Mouse (Mus musculus) left cerebral cortex, postnatal 36 days (tissue): ENCODE data around the gene Eif3a. TPM values are rescaled to one million over a fixed set of nuclear protein-coding genes. Genes with fewer than 3 reads are reported as not detected.

Experiments used
- DNase-seq, 2 experiments: peaks; one replicate each; pipeline ENCODE4 v3.0.0; 2021 to 2022; ENCODE audit warnings: low spot score in 2 of 2, mixed read lengths in 1 of 2
- intact Hi-C: fragments of 180-260 bp; cut with DNase I; formaldehyde crosslinking; loops from one replicate; pipeline ENCODE4 v1.15.1; 2025
- total RNA-seq, 2 experiments: library from RNA; stranded (reverse); gene quantifications; 2 replicates each; pipeline ENCODE4 v1.2.3; 2021

Gene Eif3a
- total RNA-seq = 100 to 1,000 TPM in 1 of 2 experiments, 10 to 100 TPM in 1; 78.5 to 102 TPM

GRCm38 (mm10) chr19:60790551-60791161 lies at the start of gene Eif3a:
Gene Eif3a (minus strand): TSS chr19:60790658.
- DNase-seq = peak; percentile 93 to 96
- intact Hi-C loops = loop anchor here (2.0 kb wide), 1 partner anchor 20 kb away; the partner anchor contains the start of gene Fam45a

DNA sequence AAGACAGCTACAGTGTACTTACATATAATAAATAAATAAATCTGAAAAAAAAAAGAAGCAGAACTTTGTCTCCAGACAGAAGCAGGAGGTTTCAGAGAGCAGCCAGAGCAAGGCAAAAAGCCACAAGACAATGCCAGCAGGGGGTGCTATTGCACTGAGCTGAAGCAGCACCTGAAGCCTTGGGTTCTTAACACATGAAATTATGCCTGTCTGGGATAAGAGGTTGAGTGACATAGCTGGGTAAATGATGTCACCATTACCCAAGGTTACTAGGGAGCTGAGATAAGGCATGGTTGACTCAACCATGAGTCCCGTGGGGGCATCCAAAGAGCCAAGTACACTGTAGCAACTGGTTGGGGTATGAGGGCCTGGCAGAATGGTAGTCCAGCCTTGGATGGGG lies 47.3 kb upstream of the Eif3a start:
- DNase-seq = peak; percentile 34 to 35
- intact Hi-C loops = loop anchor here (10.0 kb wide), 1 partner anchor 63 kb away; no protein-coding TSS in a partner anchor

DNA sequence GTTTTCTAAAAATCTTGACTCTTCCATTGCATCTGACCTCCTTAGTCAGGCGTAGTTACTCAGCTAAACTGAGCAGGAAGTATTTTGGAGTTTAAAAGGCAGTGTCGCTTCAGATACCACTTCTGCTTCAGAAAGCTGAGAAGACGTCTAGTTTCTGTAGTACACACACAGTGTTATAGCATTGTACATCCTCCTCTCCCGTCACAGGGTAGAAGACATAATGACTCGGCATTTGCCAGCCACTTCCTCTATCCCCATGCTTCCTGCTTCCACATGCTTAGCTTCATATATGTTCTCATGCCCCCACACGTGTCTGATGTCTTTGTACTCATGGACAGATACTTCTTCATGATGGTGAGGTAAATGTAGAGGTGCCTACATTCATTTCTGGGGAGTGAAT lies 28.2 kb upstream of the Eif3a start:
- intact Hi-C loops = no loop called here

GRCm38 (mm10) chr19:60813133-60813532 lies 22.7 kb upstream of the Eif3a start:
- intact Hi-C loops = no loop called here
- DNase-seq = no peak

More for the DNA sequence above, 28.2 kb upstream of the Eif3a start:
- DNase-seq = no peak

DNA sequence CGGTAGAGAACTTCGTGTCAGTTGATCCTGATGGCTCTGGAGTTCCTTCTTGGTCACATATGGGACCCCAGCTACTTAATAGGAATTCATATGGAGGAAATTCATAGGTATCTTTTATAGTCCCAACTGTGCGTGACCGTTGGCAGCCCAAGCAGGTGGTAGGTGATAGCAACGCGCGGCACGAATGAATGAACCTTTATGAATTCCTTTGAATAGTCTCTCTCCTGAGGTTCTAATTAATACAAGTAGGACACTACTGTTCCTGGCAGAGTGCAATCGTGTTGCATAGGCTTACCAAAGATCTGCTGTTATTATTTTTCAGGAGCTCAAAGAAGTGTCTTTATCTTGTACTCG lies 21.6 kb upstream of the Eif3a start:
- intact Hi-C loops = no loop called here
- DNase-seq = no peak

- intact Hi-C loops = loop anchor here (2.0 kb wide), 1 partner anchor 21 kb away; the partner anchor contains the start of gene Eif3a
- peak; percentile 90 for DNase-seq
Observed at GRCm38 (mm10) chr19:60811098-60812035, 20.9 kb upstream of the Eif3a start, which contains the start of gene Fam45a. Gene Fam45a (plus strand): TSS chr19:60811585.

DNA sequence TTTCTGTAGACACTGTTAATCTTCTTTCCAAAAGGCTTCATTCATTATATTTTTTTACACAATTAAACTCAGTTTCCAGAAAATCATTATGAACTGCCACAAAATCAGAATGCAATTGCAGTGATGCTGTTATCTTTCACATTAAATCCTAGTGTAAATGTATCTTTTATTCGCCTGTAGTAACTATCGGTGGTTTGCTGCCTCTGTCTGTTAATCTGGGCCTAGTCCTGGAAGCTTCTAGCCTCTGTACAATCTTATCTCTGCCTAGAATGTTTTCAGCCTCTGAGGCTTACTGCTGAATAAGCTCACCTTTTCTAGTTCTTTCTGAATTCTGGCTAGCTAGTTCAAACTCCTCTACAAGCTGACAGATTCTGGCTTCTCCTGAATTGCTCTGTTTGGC lies 19.5 kb upstream of the Eif3a start:
- intact Hi-C loops = loop anchor here (2.0 kb wide), 1 partner anchor 19 kb away; the partner anchor contains the start of gene Eif3a
- DNase-seq = no peak

- no peak for DNase-seq
- intact Hi-C loops = no loop called here
Observed at GRCm38 (mm10) chr19:60804903-60805302, 14.4 kb upstream of the Eif3a start.

DNA sequence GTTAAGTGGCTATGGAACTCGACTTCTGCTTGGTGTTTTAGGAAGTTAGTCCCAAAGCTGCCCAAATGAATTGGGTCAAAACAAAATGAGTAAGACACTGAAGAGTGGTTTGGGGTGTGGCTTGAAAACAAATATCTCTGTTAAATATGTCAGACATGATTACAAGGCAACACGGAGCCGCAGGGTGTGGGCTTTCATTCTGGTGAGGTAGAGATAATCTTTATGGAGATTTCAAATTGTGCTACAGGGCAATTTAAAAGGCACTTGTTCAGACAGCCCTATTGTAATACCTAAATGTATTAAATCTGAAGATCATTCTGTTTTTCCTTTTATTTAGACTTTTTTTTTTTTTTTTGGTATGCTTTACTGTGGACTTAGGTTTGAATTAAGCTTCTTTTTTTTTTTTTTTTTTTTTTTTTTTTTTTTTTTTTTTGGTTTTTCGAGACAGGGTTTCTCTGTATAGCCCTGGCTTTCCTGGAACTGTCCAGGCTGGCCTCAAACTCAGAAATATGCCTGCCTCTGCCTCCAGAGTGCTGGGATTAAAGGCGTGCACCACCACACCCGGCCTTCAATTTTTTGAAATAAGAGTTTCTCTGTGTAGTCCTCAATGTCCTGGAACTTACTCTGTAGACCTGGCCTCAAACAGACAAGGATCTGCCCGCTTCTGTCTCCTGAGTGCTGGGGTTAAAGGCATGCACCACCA lies 9.6 kb upstream of the Eif3a start:
- DNase-seq = no peak
- intact Hi-C loops = no loop called here

GRCm38 (mm10) chr19:60797415-60797814 lies 7.0 kb upstream of the Eif3a start:
- intact Hi-C loops = no loop called here
- DNase-seq = no peak

DNA sequence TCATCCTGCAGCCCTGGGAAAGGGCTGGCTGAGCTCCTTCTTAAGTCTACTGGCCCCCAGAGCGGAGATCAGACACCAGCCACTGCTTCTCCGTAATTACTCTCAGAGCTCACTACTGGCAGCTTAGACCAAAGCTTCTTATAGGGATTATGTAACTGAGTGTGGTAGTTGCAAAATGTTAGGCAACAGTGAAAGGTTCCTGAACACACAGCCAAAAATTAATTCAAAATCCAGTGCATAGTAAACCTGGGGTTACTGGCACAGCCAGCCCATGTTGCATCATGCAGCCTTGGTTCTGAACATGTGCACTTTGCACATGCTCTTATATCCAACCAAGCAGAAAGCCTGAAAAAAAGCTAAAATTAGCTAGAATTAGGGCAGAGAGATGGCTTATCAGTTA lies 4.8 kb upstream of the Eif3a start:
- intact Hi-C loops = no loop called here
- DNase-seq = no peak

GRCm38 (mm10) chr19:60793170-60793707 lies 2.8 kb upstream of the Eif3a start:
- no peak for DNase-seq
- intact Hi-C loops = no loop called here

GRCm38 (mm10) chr19:60791164-60791563 lies 706 bp upstream of the Eif3a start:
- DNase-seq = no peak
- intact Hi-C loops = loop anchor here (2.0 kb wide), 1 partner anchor 20 kb away; the partner anchor contains the start of gene Fam45a

DNA sequence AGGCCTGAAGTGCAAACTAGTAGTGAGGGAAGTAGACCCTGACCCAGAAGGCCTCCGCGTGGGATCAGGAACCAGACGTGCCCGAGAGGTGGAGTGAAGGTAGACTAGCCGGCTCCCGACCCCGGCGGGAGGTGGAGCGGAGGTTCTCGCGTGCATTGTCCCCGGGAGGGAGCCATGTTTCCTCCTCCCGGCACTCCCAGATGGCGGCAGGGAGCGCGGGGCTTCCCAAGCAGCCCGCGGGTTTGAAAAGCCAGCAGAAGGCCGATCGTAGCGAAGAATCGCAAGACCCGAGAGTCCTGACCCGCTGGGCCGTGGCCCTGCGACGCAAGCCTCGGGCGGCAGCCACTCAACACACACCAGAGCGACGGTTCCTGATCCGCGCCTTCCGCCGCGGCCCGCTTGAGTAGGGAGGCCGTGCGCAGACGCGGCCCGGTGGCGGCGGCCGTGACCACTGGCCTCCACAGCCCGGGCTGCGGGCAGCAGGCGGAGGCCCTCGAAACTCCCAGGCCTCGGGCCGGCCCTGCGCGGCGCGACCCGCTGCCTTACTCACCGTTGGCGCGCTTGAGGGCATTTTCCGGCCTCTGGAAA lies 445 bp downstream of the Eif3a start:
- no peak for DNase-seq
- intact Hi-C loops = loop anchor here (2.0 kb wide), 1 partner anchor 21 kb away; the partner anchor contains the start of gene Fam45a

DNA sequence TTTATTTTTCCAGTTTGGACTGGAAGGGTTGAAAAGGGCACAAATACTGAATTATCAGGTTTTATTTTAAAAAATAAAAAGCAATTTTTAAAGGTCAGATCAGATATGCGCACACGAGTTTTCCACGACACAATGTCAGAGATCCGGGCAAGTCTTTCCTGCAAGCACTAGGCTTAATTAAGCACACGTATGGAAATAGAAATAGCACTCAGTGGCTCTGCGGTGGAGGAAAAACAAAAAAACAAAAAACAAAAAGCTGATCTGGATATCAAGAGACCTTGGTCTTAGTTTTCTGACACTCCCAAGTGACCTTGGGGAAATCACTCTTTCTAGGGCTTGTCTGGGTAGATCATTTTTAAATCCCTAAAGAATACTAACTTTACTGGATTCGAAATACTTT lies 1.0 kb downstream of the Eif3a start:
- DNase-seq = no peak
- intact Hi-C loops = no loop called here

- intact Hi-C loops = no loop called here
- DNase-seq = no peak
Observed at GRCm38 (mm10) chr19:60788214-60788960, 2.1 kb downstream of the Eif3a start.

- intact Hi-C loops = no loop called here
- DNase-seq = no peak
Observed at GRCm38 (mm10) chr19:60787465-60788150, 2.9 kb downstream of the Eif3a start.

- DNase-seq = no peak
- intact Hi-C loops = no loop called here
Observed at GRCm38 (mm10) chr19:60784712-60785111, 5.7 kb downstream of the Eif3a start.
